Mouse (Mus musculus): ENCODE results near the gene Tfb2m.

GRCm38 (mm10) chr1:179553197-179553948 lies 7.3 kb upstream of the Tfb2m start:
- no peak for TF ChIP-seq POLR2A (IDR thresholded peaks at IDR 0.05; ENCODE audit: control insufficient read depth in 1 of 2, insufficient read depth in 1 of 2, low read depth in 1 of 2, low read length in 2 of 2, poor library complexity in 1 of 2)
- TF ChIP-seq CTCF (IDR thresholded peaks at IDR 0.05 in 2 of 3, conservative IDR thresholded peaks at IDR 0.05 in 1 of 3; ENCODE audit: control insufficient read depth in 1 of 3, insufficient read depth in 1 of 3, low read depth in 2 of 3, low read length in 3 of 3, poor library complexity in 1 of 3, severe bottlenecking in 1 of 3) = no peak
- 0 out of 4 replicates have a peak, but pooled peaks of 1 of the 2 experiments have one; percentile 17 for TF ChIP-seq EP300 (IDR thresholded peaks at IDR 0.05; ENCODE audit: low read depth in 1 of 2, low read length in 2 of 2)
- no peak for TF ChIP-seq MAZ (IDR thresholded peaks at IDR 0.05; ENCODE audit: low read depth, low read length)
- no peak for TF ChIP-seq ELF1 (IDR thresholded peaks at IDR 0.05; ENCODE audit: low read depth, low read length)
- TF ChIP-seq USF1 (IDR thresholded peaks at IDR 0.05; ENCODE audit: low read depth, low read length) = peak; percentile 73
- TF ChIP-seq SMC3 (IDR thresholded peaks at IDR 0.05; ENCODE audit: low read depth, low read length) = no peak
- TF ChIP-seq ETS1 (IDR thresholded peaks at IDR 0.05; ENCODE audit: low read depth, low read length) = no peak
- no peak for TF ChIP-seq NELFE (IDR thresholded peaks at IDR 0.05; ENCODE audit: low read depth, low read length)
- TF ChIP-seq NRF1 (IDR thresholded peaks at IDR 0.05; ENCODE audit: insufficient read depth, low read depth, low read length, poor library complexity, severe bottlenecking) = no peak

Measured in MEL (cell line).